Mouse (Mus musculus): ENCODE measurements around the gene Pcbp3.

The Pcbp3 gene

DNA sequence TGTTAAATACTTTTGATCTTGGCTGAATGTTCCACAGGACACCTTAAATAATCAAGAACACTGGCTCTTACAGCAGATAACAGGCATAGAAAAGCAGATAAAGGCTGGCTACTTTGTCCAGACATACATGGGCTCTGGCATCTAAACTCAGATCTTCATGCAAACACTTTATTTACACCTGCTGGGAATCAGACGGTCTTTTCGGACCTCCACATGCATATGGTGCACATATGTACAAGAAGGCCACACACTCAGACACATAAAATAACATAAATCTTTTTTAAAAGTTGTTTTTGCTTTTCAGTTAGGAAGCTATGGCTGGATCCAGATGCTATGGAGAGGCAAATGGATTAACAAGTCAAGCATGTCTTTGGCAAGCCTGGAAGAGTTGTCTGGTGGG, 37.2 kb downstream of the Pcbp3 start:
- DNase-seq (ENCODE audit: low spot score), result no peak

DNA sequence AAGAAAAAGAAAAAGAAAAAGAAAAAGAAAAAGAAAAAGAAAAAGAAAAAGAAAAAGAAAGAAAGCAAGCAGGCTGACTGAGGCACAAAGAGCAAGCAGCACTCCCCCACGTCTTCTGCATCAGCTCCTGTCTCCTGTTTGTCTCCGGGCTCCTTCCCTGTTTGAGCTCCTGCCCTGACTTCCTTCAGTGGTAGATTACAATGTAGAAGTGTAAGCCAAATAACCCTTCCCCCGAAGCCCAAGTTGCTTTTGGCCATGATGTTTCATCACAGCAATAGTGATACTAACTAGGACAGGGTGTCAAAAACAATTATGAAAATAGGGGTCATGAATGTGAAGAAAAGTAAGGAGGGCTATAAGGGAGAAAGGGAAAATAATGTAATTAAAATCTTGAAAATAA, 43.6 kb downstream of the Pcbp3 start:
- no peak for DNase-seq (ENCODE audit: low spot score)

DNA sequence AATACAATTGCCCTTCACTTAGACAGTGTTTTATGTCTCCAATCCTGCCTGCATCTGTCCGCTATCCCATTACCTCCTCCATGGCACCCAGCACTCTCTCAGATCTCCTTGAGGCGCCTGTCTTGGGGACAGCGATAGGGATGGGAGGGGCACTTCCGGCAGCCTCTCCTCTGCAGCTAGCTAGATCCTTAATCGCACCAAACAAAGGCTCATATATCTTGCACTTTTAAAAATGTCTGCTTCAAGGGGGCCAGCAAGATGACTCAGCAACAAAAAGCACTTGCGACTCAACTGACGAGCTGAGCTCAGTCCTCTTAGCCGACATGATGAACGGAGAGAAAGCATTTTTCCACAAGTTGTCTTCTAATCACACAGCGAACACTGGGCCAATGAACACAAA, 55.3 kb downstream of the Pcbp3 start:
- no peak for DNase-seq (ENCODE audit: low spot score)

DNA sequence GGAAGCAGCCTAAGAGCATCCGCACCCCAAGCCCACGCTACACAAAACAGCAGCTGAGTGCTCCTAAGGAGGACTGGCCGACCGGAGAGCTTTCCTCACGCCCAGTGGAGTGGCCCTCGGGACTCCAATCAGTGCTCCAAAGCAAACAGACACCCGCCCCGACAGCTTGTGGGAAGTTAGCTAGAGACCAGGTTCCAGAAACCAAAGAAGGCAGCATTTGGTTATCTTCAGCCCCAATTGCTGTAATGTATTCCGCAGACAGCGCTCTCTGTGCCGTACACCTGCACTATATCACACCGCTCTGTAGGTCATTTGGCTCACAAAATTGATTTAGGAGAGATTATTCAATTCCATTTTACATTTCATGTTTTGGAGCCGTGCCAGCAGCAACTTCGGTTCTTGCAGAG, 55.7 kb downstream of the Pcbp3 start:
- DNase-seq (ENCODE audit: low spot score), result no peak

DNA sequence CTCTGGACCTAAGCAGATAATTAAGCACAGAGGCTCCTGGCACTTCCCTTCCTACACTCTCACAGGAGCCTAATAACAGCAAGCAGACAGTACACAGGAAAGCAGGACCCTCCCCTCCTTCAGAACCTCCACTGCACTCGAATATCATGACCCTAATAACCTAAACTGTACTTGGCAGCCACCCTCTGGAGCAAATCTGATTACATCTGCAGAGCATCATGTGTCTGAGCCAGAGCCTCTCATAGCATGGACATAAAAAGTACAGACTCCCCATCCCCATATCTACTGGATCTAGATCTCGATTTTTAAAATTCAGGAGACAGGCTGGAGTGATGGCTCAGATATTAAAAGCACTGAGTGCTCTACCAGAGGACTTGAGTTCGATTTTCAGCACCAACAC, 58.0 kb downstream of the Pcbp3 start:
- DNase-seq (ENCODE audit: low spot score), result no peak

DNA sequence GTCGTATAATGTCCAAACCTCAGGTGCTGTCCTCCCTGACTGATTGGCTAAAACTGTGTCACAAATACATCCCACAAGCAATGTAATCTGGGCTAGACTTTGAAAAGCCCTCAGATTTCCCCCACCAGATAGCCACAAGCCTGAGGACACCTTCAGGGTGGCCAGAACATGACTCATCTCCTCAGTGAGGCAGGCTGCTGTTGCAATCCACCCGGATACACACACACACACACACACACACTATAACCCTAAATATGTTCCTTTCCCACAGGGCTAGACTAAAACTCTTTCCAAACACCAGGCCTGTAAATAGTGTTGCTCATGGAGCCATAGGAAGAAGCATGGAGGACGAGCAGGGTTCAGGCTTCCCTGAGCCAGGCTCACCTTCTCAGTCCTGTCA, 58.6 kb downstream of the Pcbp3 start:
- DNase-seq (ENCODE audit: low spot score), result no peak

DNA sequence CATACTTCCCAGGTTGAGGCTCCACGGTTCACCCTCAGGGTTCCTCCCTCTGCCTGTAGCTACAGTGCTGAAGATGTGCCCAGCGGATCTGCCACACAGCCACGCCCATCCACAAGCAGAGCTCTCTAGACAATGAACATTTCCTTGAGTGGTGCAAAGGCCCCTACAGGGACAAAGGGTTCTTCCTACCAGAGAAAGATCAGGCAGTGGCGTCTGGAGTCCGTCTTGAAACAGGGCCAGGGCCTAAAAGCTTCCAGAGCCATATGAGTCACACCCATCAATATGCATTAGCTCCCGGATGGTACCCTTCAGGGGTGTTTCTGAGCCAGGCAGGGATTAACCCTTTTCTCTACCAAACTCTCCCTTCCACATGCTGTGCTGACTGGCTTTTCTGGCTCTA, 59.1 kb downstream of the Pcbp3 start:
- DNase-seq (ENCODE audit: low spot score), result peak; percentile 13

DNA sequence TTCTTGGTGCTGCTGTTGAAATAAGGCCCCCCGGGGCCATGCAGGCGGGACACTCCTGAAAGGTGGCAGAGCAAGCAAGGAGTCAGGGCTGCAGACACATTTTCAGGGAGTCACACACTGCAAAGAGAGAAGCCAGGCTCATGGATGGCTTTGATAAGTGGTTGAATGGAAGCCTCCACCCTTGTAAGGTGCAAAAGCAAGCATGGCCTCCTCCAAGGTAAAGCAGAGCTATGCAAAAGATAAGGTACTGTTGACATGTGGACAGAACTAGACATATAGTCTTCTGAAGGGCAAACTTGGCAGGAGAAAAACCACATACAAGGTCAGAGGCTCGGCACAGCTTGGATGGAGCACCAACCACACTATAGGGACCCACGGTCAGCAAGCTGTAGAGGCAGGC, 63.3 kb downstream of the Pcbp3 start:
- DNase-seq (ENCODE audit: low spot score), result no peak

DNA sequence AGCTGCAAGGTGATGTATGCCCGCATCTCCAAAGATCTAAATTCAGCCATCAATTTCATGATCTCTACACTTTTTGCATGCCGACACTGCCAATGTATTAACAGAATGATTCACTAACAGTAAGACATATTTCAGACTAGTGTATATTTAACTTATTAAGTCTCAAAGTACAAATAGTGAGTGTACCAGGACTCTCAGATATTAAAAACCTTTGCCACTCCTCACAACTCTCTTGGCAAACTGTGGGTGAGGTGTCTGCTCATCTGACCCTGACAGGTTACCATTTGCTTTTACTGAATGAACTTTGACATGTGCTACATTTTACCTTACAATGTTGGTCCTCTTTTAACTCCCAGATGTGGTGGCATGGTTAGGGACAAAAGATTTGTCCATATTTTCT, 70.2 kb downstream of the Pcbp3 start:
- DNase-seq (ENCODE audit: low spot score), result no peak

DNA sequence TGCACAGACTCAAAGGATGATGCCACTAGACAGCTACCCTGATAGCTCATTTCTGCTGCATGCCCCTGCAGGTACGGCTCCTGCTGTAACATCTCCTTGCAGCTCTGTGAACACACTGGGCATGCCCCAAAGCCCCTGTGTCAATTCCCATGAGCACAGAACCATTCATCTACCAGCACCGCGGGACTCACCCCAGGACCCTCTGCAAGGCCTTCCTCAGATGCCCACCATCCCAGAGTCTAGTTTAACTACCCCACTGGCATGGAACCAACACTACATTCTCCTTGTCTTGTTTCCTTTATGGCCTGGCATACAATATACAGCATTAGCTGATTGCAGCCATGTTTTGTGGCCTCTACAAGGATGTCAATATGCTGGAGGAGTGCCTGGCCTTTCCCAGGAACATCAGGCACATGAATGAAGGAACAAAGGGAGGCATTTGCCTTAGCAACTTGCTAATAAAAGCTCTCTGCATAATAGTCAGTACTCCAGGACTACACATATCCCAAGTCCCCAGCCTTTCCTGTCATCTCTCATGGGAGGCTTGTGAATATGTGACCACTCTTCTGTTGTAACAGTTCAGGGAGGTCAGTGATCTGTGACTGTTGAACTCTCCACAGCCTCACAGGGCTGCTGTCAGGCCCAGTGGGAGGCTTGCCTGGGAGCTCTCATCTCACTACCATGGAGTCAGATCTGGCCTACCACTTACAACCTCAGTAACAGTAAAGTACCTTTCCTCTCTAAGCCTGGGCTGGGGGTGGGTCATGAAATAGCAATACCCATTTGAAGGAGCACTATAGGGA, 78.0 kb downstream of the Pcbp3 start:
- DNase-seq (ENCODE audit: low spot score), result no peak

DNA sequence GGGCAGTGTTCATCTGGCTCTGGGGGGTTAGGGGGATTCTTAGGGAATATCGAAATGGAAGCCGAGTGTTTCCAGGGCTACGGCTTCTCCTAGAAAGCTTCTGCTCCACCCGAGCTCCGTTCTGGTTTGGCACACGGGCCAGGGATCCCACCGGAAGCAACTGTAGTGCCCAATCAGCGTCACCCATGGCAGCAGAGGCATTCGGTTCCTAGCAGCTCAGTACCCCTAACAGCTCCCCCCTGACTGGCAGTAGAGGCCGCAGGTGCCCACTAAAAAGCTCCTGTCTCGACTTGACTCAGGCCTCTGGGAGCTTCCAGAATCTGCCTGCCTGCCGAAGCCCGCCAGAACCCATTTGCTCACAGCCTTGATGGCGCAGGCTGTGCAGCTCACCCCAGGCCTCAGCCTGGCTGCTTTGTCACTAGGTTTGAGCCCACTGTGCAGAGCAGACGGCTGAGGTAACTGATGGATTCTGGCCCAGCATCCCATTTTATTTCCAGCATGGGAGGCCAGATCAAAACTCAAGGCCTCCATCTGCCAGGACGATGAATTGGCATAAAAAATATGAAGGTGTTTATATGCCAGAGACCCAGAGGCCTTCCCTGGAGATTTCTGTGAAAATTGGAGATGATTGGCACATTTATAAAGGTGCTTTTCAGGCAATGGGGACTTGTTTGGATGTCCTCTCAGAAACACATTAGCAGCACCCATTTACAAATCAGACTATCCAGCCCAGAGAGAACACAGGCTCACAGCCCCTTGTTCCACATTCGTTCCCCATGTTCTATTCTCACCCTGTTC, 78.8 kb downstream of the Pcbp3 start:
- no peak for DNase-seq (ENCODE audit: low spot score)

DNA sequence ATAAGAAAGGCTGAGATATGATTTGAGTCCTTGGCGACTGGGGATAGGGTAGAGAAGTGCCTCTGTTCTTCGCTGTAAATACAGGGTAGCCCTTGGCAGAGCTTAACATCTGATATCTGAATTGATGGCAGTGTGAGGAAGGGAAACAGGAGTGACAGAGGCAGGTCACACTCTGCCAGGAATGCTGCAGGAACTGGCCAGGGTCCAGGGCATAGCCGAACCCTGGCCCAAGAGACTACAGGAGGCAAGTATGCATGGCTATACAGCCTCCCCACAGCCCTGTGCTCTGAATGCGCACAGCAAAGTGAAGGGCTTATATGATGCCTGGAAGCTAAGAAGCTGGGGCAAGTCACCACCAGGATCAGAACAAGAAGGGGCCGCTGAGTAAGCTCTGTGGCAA, 79.8 kb downstream of the Pcbp3 start:
- DNase-seq (ENCODE audit: low spot score), result no peak

DNA sequence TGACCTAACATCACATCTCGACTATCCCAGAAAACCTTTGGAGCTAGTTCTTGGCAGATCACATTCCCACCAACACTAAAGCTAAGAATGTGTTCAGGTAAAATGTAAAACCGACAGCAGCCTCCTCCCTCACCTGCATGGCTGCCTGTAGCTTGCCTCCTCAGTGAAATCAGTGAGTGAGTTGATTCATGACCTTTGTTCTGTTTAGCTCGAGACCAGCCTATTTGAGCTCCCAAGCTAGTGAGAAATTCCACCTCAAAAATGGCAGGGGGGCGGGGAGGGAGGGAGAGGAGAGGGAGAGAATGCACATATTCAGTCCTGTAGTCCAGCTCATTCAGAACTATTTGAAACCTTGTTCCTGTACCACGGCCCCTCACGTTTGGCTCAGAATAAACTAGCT, 86.4 kb downstream of the Pcbp3 start:
- DNase-seq (ENCODE audit: low spot score), result no peak

DNA sequence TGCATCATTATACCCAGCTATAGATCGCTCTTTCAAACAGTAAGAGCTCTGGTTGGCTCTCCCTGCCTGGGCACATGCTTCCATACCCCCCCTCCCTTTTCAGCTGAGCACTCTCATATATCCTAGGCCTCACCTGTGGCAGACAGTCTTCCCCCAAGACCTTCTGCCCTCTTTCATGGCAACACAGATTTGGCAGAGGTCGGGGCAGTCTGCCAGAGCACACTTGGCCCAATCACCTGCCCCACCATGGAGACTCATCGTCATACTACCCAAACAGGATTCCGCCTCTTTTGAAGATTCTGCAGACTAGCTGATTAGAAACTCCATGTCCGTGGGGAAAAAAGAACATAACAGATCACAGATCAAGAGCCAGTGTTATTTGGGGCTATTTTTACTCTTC, 86.8 kb downstream of the Pcbp3 start:
- DNase-seq (ENCODE audit: low spot score), result no peak

DNA sequence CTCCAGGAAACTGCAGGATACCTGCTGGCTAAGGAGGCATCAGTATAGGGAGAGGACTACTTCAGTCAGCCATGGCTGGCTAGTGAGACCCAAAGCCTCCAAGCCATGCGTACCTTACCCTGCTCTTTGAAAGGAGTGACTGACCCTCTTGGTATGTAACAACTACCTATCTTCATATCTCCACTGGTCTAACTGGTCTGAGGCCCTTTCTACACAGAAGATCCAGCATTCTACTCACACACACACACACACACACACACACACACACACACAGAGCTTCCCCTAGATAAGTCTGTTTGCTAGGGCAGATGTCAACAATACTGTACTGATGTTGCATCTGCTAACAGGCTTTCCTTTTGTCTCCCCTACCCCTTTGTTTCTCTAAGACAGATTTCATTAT, 87.3 kb downstream of the Pcbp3 start:
- DNase-seq (ENCODE audit: low spot score), result no peak

DNA sequence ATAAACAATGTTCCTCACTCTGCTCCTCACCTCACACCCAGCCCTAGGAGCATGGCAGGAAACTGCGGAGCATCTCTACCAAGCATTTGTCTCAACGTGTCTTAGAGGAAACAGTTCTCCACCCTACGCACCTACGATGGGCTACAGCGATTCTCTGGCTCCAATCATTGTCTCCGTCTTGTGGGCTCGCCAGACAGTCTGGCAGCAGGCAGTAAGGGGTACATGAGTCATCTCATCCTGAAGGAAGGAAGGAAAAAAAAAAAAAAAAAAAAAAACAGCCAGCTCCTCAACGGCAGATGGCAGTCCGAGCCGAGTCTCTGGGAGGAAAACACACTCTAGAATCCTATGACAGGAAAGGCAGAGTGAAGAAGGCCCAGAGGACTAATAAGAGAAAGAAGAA, 87.7 kb downstream of the Pcbp3 start:
- DNase-seq (ENCODE audit: low spot score), result no peak

DNA sequence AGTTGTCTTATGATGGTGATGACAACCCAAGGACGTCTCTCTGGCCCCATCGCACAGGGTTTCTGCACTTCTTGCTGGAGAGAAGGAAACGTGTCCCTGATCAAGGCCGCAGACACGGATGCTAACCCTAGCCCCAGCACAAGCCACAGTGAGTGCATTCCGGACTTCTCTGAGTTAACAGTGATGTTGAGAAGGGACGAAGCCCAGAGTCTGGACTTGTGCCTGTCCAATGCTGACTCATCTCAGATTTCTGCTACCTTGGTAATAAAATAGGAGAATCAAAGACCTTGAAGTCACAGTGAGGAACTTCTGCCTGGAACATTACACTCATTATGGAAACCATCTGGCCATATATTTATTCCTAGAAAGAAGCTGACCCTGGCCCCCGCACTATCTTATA, 89.0 kb downstream of the Pcbp3 start:
- no peak for DNase-seq (ENCODE audit: low spot score)

DNA sequence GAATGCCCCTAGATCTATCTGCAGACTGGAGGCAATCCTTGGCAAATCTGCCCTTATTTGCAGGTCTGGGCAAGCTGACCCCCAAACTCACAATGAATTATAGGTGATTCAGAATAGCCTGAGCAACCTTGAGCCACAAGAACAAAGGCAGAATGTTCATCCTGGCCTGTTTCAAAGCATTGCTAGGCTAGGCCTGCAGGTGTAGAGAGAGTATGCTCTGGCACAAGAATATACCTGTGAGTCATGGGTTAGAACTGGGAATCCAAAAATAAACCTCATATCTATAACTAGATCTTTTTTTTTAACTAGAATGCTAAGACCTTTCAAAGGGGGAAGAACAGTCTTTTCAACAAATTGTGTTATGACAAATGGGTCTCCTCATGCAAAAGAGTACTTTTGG, 95.8 kb downstream of the Pcbp3 start:
- DNase-seq (ENCODE audit: low spot score), result no peak

DNA sequence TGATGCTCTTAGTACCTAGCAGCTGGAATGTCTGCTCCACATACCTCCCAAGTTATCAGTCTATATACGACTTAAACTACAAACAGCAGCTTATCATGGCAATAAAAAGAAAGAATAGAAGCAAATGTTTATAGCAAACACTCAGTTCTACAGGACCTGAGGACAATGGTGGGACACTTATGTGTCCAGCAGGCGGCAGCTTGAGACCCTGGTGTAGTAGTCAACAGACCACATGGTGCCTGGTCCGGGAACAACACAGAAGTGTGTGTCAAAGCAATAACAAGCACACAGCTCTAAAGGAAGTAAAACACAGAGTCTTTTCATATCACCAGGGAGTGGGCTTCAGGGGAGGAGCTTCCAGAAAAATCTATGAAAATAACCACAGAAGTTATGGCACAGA, 100.7 kb downstream of the Pcbp3 start:
- no peak for DNase-seq (ENCODE audit: low spot score)

DNA sequence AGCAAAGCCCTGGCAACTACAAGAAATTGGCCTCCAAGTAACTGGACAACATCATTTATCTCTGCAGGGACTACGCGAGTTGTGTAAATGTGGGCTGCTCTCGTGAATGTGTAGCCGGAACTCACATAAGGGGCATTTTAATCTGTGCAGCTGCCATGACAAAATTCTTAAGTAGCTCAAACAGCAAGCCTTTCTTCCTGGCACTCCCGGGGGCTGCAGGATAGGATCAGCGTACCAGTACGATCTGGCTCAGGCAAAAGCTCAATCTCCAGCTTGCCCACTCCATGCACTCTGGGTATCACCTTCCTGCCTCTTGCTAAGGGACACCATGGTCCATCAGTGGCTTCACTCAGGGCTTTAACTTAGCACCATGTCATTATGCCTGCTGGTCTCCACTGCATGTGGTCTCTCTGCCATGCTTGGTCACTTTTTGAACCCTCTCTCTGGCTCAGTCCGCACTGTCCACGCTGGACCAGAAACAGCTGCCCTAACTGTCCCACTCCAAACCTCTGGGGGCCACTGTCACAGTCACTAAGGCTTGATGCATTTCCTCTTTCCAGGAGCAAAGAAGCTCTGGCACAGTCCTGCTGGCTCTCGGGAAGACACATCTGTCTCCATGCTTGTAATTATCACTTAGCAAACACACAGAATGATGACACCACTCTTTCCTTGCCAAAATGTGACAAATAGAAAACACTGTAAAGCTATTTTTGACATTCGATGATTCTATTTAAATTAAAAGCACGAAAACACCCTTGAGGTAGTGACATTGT, 102.1 kb downstream of the Pcbp3 start:
- no peak for DNase-seq (ENCODE audit: low spot score)

DNA sequence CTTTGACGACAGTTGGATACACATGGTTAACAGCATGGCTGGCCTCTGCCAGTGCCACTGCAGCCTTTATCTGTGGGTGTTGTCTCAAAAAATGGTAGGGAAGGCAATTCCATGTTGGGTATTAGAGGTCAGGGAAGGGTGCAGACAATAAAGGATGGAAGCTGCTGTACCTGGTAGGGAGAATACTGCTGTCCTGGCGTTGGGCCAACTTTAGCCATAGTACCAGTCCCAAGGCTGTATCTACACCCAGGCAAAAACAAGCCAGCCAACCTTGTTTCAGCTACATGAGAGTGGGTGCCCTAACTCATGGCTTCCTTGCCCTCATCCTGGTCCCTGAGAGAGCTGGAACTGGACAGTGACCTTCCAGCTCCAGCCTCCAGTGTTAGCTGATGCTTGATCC, 103.8 kb downstream of the Pcbp3 start:
- no peak for DNase-seq (ENCODE audit: low spot score)

DNA sequence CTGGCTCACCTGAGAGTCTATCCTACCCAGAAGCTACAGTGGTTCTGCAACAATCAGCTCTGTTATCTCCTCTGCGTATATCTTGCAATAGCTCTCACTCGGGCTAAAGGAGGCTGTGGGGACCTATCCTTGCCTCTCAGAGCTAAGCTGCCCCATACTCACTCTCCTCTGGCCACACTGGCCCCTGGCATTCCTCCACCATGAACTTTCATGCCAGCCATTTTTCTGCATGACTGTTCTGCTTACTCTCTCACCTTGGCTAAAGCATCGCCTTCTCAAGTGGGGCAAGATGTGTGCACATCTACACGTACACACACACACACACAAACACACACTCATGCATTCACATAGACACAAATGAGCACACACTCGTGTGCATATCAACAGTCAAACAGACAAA, 115.2 kb downstream of the Pcbp3 start:
- DNase-seq (ENCODE audit: low spot score), result no peak

DNA sequence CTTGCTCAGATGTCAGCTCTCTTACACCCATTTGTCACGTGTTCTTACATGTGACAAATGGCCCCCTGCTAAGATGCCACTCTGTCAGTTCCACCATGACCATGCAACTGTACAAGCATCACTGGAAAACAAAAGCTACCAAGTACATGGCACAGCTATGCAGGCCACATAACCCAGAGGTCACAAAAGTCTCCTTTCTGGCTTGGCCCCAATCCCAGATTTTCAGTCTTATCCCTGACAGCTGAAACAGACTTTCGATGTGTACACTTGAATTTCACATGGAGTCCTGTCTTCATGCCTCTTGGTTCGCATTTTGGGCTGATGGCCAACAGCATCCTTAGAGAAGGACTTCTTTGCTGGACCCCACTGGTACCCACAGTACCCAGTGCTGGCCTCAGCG, 116.8 kb downstream of the Pcbp3 start:
- no peak for DNase-seq (ENCODE audit: low spot score)

All from ovary, postnatal 14 days (tissue).